Mouse (Mus musculus) ES-Bruce4 (cell line): Measurements from ENCODE around the gene Gm10295. TPM values are rescaled to one million over a fixed set of nuclear protein-coding genes. Genes with fewer than 3 reads are reported as not detected.

ENCODE experiments used
- H3K27ac ChIP-seq: 2 replicates; pipeline ENCODE4 v1.5.1; 2012; ENCODE audit warnings: low read length, inconsistent platforms; ENCODE audit not compliant: insufficient read depth
- H3K27me3 ChIP-seq: 2 replicates; pipeline ENCODE4 v1.6.1; 2012; ENCODE audit warnings: mild to moderate bottlenecking, low read length, inconsistent platforms; ENCODE audit not compliant: control insufficient read depth, poor library complexity, insufficient read depth, severe bottlenecking
- H3K36me3 ChIP-seq: 2 replicates; pipeline ENCODE4 v1.6.1; 2012; ENCODE audit warnings: inconsistent platforms, mild to moderate bottlenecking, low read length, moderate library complexity; ENCODE audit not compliant: control insufficient read depth, poor library complexity, insufficient read depth, severe bottlenecking
- H3K4me1 ChIP-seq: one replicate; pipeline ENCODE4 v1.8.1; 2011; ENCODE audit warnings: low read length; ENCODE audit not compliant: control insufficient read depth, insufficient read depth
- H3K4me3 ChIP-seq: 2 replicates; pipeline ENCODE4 v1.5.1; 2011; ENCODE audit warnings: low read depth, mild to moderate bottlenecking, low read length
- H3K9ac ChIP-seq: 2 replicates; pipeline ENCODE4 v1.6.1; 2012; ENCODE audit warnings: low read depth, mild to moderate bottlenecking, inconsistent platforms; ENCODE audit not compliant: poor library complexity, severe bottlenecking
- H3K9me3 ChIP-seq: replicated peaks from 2 replicates; pipeline ENCODE4 v1.6.1; 2012; ENCODE audit warnings: mild to moderate bottlenecking, low read length, inconsistent platforms; ENCODE audit not compliant: control insufficient read depth, poor library complexity, insufficient read depth, severe bottlenecking
- CTCF ChIP-seq: IDR thresholded peaks from one replicate; pipeline ENCODE4 v1.8.1; 2011; ENCODE audit warnings: low read depth, low read length
- EP300 ChIP-seq: IDR thresholded peaks from 2 replicates; pipeline ENCODE4 v1.6.1; 2011; ENCODE audit warnings: low read depth, low read length; ENCODE audit not compliant: insufficient read depth
- POLR2A ChIP-seq: IDR thresholded peaks from one replicate; pipeline ENCODE4 v1.8.1; 2011; ENCODE audit warnings: low read length; ENCODE audit not compliant: insufficient read depth
- polyA plus RNA-seq: library from polyadenylated mRNA; stranded (reverse); fragments of >200 nt; gene quantifications from 2 replicates; pipeline ENCODE4 v1.2.4, GENCODE M21; 2011; ENCODE audit warnings: low read depth; ENCODE audit not compliant: missing spikeins, insufficient read depth, insufficient read length

Gene Gm10295
- polyA plus RNA-seq, 1 experiment: not detected

GRCm38 (mm10) chr7:71370746-71371145 lies 19.5 kb upstream of the Gm10295 start:
- H3K36me3 ChIP-seq: no peaks in the 10 kb centered on the region
- H3K4me3 ChIP-seq: no peak overlapping the region
- no peaks in the 10 kb centered on the region for H3K4me1 ChIP-seq
- H3K27ac ChIP-seq: no peak overlapping the region
- no peaks in the 10 kb centered on the region for H3K9me3 ChIP-seq
- TF ChIP-seq CTCF (no peak), POLR2A (no peak), EP300 (no peak)
- H3K9ac ChIP-seq: no peak overlapping the region
- H3K27me3 ChIP-seq: no peaks in the 10 kb centered on the region

DNA sequence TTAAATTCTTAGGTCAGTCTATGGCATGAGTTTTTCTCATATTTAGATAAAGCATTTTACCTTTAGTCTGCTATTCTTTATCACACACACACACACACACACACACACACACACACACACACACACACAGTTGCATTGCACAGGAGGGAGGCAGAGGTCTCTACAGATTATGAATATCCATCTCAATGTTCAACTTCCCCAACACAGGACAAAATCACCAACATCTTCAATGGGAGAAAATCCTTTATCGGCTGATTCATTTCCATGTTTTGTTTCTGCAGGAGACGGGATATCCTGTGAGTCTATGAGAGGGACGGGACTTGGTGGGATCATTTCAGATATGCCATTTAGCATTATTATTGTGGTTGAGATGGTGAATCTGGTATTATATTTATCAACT lies 18.8 kb upstream of the Gm10295 start:
- TF ChIP-seq CTCF (no peak), POLR2A (no peak), EP300 (no peak)
- Histone ChIP-seq H3K4me3 (no peak overlapping the region), H3K9ac (no peak overlapping the region), H3K36me3 (no peaks in the 10 kb centered on the region), H3K4me1 (no peaks in the 10 kb centered on the region), H3K9me3 (no peaks in the 10 kb centered on the region), H3K27me3 (no peaks in the 10 kb centered on the region), H3K27ac (no peak overlapping the region)

GRCm38 (mm10) chr7:71368543-71369181 lies 17.4 kb upstream of the Gm10295 start:
- TF ChIP-seq CTCF (no peak), EP300 (no peak), POLR2A (no peak)
- Histone ChIP-seq H3K4me3 (no peak overlapping the region), H3K27me3 (no peaks in the 10 kb centered on the region), H3K4me1 (no peaks in the 10 kb centered on the region), H3K9me3 (no peaks in the 10 kb centered on the region), H3K27ac (no peak overlapping the region), H3K9ac (no peak overlapping the region), H3K36me3 (no peaks in the 10 kb centered on the region)

- TF ChIP-seq POLR2A (no peak), CTCF (no peak), EP300 (no peak)
- Histone ChIP-seq H3K9me3 (peaks cover 18% of the 10 kb centered on the region), H3K4me1 (no peaks in the 10 kb centered on the region), H3K27me3 (no peaks in the 10 kb centered on the region), H3K27ac (no peak overlapping the region), H3K36me3 (no peaks in the 10 kb centered on the region), H3K4me3 (no peak overlapping the region), H3K9ac (no peak overlapping the region)
Observed at GRCm38 (mm10) chr7:71355596-71355995, 4.3 kb upstream of the Gm10295 start.

GRCm38 (mm10) chr7:71348922-71349321 lies 2.4 kb downstream of the Gm10295 start:
- H3K9ac ChIP-seq: no peak overlapping the region
- peaks cover 18% of the 10 kb centered on the region for H3K9me3 ChIP-seq
- no peaks in the 10 kb centered on the region for H3K36me3 ChIP-seq
- no peak overlapping the region for H3K27ac ChIP-seq
- no peak for TF ChIP-seq EP300
- no peak for TF ChIP-seq POLR2A
- TF ChIP-seq CTCF: no peak
- no peak overlapping the region for H3K4me3 ChIP-seq
- H3K4me1 ChIP-seq: no peaks in the 10 kb centered on the region
- no peaks in the 10 kb centered on the region for H3K27me3 ChIP-seq

DNA sequence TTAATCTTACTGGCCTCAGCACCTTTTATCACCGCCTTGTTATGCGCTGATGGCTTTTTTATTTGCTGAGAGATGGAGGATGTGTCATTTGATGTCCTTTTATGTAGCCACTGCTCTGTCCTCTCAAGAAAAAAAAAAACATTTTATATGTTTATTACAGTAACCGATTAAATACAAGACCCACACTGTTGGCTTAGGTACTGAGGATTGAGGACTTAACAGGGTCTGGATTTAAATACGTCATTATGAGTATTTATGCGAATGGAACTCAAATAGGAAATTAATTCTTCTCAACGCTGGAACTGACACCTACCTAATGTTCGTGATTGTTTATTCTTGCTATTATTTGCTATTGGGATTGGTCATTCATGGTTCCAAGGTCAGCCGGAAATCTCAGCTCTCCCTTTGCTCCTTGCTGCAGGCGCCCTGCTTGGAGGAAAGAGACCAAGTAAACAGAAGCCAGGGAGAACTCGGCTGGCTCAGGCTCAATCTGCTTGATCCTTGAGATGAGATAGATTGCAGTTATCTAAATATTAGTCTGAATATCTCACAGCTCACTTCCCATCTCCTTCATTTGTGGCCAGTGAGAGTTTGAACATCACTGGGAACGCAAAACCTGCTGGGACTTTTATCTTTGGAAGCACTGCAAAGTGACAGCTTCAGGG lies 26.2 kb downstream of the Gm10295 start:
- Histone ChIP-seq H3K27ac (no peak overlapping the region), H3K4me1 (no peaks in the 10 kb centered on the region), H3K36me3 (no peaks in the 10 kb centered on the region), H3K4me3 (no peak overlapping the region), H3K9me3 (no peaks in the 10 kb centered on the region), H3K9ac (no peak overlapping the region), H3K27me3 (no peaks in the 10 kb centered on the region)
- TF ChIP-seq CTCF (no peak), POLR2A (no peak), EP300 (no peak)
